Mouse (Mus musculus) kidney, postnatal 0 days (tissue): ENCODE results near the gene Ppm1j. TPM values are rescaled to one million over a fixed set of nuclear protein-coding genes. Genes with fewer than 3 reads are reported as not detected.

Source experiments
- ATAC-seq: fragments of 200-750 bp; cut with Nextera tagmentation; replicated peaks from 2 replicates; pipeline ENCODE4 v1.8.0; 2017; ENCODE audit warnings: low read depth, moderate number of reproducible peaks, moderate TSS enrichment, moderate library complexity; ENCODE audit not compliant: low FRiP score
- DNase-seq: peaks from one replicate; pipeline ENCODE4 v3.0.0-alpha.2; 2016; ENCODE audit warnings: low spot score
- H3K27ac ChIP-seq: fragments of 300-500 bp; sonication (generic); 2 replicates; pipeline ENCODE4 v1.5.1; 2014; ENCODE audit warnings: mild to moderate bottlenecking
- H3K27me3 ChIP-seq: fragments of 300-500 bp; sonication (generic); 2 replicates; pipeline ENCODE4 v1.6.1; 2014; ENCODE audit warnings: low read length, mixed read lengths; ENCODE audit not compliant: insufficient read depth
- H3K36me3 ChIP-seq: fragments of 300-500 bp; sonication (generic); 2 replicates; pipeline ENCODE4 v1.6.1; 2014; ENCODE audit warnings: low read length, mixed read lengths; ENCODE audit not compliant: insufficient read depth
- H3K4me1 ChIP-seq: fragments of 300-500 bp; sonication (generic); replicated peaks from 2 replicates; pipeline ENCODE4 v1.6.1; 2014; ENCODE audit warnings: antibody characterized with exemption, low read length, mixed read lengths; ENCODE audit not compliant: insufficient read depth
- H3K4me2 ChIP-seq: fragments of 300-500 bp; sonication (generic); 2 replicates; pipeline ENCODE4 v1.6.1; 2014; ENCODE audit warnings: mild to moderate bottlenecking, low read length, moderate library complexity, mixed read lengths
- H3K4me3 ChIP-seq: fragments of 300-500 bp; sonication (generic); replicated peaks from 2 replicates; pipeline ENCODE4 v1.5.1; 2014; ENCODE audit warnings: low read depth, low read length
- H3K9ac ChIP-seq: fragments of 300-500 bp; sonication (generic); 2 replicates; pipeline ENCODE4 v1.6.1; 2014; ENCODE audit warnings: low read depth, low read length
- H3K9me3 ChIP-seq: fragments of 300-500 bp; sonication (generic); replicated peaks from 2 replicates; pipeline ENCODE4 v1.6.1; 2016; ENCODE audit warnings: low read length, inconsistent platforms, mixed read lengths
- CTCF ChIP-seq: IDR thresholded peaks from 2 replicates; pipeline ENCODE4 v1.5.1; 2016; ENCODE audit warnings: antibody characterized with exemption, low read depth, mild to moderate bottlenecking, moderate library complexity
- WGBS: fragments of 180-500 bp; shearing (Covaris S2); extraction: QIAGEN DNeasy Blood & Tissue Kit; methylation state at CpG from one replicate; pipeline ENCODE4 v1.1.7; 2014; 5-methylcytosine and 5-hydroxymethylcytosine counted together
- polyA plus RNA-seq: library from polyadenylated mRNA; unstranded; fragments of >200 nt; fragmentation: Nextera tagmentation; extraction: Ambion mirVana; gene quantifications from 2 replicates; pipeline ENCODE4 v1.2.1, GENCODE M21; 2015

The Ppm1j gene
- polyA plus RNA-seq, 1 experiment from 2014 or later = 4.8 TPM

DNA sequence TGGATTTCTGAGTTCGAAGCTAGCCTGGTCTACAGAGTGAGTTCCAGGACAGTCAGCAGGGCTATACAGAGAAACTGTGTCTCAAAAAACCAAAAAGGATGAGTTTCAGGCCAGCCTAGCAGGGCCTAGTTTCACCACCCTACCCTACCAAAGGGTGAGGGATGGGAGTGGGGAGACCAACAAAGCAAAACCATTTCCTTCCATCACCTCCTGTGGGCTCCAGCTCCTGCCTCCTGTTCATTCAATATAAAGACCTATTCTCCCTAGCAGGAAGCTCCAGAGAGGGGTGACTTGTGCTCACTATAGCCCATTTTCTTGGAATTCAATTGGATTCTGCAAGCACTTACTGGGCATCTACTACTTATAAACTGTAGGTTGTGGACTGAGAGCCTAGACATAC lies 33.9 kb downstream of the Ppm1j start:
- Histone ChIP-seq H3K9ac (no peak overlapping the region), H3K4me2 (no peak overlapping the region), H3K27me3 (no peaks in the 10 kb centered on the region), H3K9me3 (no peaks in the 10 kb centered on the region), H3K4me1 (peaks cover 17% of the 10 kb centered on the region), H3K27ac (no peak overlapping the region), H3K4me3 (no peak overlapping the region), H3K36me3 (no peaks in the 10 kb centered on the region)
- TF ChIP-seq CTCF = no peak
- no peak for ATAC-seq
- DNase-seq = no peak
- WGBS = 100% methylated on average over 1 of the region's 1 CpGs

- ATAC-seq (no peak), DNase-seq (no peak)
- Histone ChIP-seq H3K4me3 (no peak overlapping the region), H3K4me2 (no peak overlapping the region), H3K36me3 (no peaks in the 10 kb centered on the region), H3K27me3 (no peaks in the 10 kb centered on the region), H3K4me1 (peaks cover 17% of the 10 kb centered on the region), H3K27ac (no peak overlapping the region), H3K9ac (no peak overlapping the region), H3K9me3 (no peaks in the 10 kb centered on the region)
- no peak for TF ChIP-seq CTCF
- 94% methylated on average over 2 of the region's 2 CpGs for WGBS
Observed at GRCm38 (mm10) chr3:104815346-104815745, 34.5 kb downstream of the Ppm1j start.

DNA sequence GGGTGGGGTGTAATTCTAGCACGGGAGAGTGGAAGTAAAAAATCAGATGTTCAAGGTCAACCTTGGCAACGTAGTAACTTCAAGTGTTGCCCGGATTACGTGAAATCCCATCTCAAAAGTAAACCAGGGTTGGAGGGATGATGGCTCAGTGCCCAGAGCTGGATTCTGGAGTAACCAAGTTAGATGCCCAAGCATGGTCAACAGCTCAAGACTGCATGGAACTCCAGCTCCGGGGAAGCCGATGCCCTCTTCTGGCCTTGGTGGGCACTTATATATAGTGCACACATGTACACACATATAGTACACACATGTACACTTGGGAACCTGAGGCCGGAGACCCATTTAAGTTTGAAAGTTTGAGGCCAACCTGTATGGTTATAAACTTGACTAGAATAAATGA lies 35.3 kb downstream of the Ppm1j start:
- Histone ChIP-seq H3K9ac (no peak overlapping the region), H3K27me3 (no peaks in the 10 kb centered on the region), H3K27ac (no peak overlapping the region), H3K9me3 (no peaks in the 10 kb centered on the region), H3K4me3 (no peak overlapping the region), H3K36me3 (no peaks in the 10 kb centered on the region), H3K4me1 (peaks cover 17% of the 10 kb centered on the region), H3K4me2 (peak overlapping the region; percentile 81; the same call in 1 of the 2 replicates)
- no peak for DNase-seq
- ATAC-seq = no peak
- WGBS = 96% methylated on average over 7 of the region's 7 CpGs
- TF ChIP-seq CTCF = no peak

DNA sequence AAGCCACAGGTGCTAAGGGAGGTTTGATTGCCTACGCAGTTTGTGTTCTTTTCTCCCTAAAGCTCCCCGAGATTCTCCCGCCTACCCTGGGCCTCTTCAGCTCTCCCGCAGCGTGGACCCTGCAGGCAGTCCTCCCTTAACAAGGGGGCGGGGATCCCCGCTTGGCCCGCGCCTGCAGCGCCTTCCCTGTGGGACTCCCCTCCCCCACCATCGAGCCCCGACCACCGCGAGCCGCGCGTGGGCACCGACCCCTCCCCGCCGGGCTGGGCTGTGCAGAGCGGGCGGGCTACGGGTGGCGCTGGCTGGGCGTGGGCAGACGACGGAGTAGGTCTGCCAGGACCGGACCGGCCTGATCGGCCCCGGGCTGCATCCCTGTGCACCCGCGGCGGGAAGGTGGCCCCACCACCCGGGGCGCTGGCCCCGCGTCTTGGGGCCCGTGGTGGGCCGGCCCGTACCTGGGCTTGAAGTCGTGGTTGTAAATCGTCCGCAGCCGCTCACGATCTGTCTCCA lies 36.7 kb downstream of the Ppm1j start:
- no peaks in the 10 kb centered on the region for H3K9me3 ChIP-seq
- peak overlapping the region; percentile 95 for H3K4me3 ChIP-seq
- under 1% methylated on average over 46 of the region's 46 CpGs for WGBS
- H3K9ac ChIP-seq = peak overlapping the region; percentile 98
- H3K36me3 ChIP-seq = no peaks in the 10 kb centered on the region
- ATAC-seq (peak; percentile 64), DNase-seq (peak; percentile 71)
- TF ChIP-seq CTCF = no peak
- H3K4me1 ChIP-seq = peaks cover 17% of the 10 kb centered on the region
- no peaks in the 10 kb centered on the region for H3K27me3 ChIP-seq
- peak overlapping the region; percentile 81 for H3K4me2 ChIP-seq
- H3K27ac ChIP-seq = peak overlapping the region; percentile 99

GRCm38 (mm10) chr3:104817991-104818748 lies 37.3 kb downstream of the Ppm1j start, which contains the start of gene Mov10:
TSS of gene Mov10 (minus strand) at chr3:104818563.
- Histone ChIP-seq H3K4me1 (peaks cover 17% of the 10 kb centered on the region), H3K36me3 (no peaks in the 10 kb centered on the region), H3K4me3 (peak within 1 kb of the TSS; percentile 95), H3K27me3 (no peaks in the 10 kb centered on the region), H3K9ac (peak within 1 kb of the TSS; percentile 98), H3K27ac (peak within 1 kb of the TSS; percentile 99), H3K4me2 (peak within 1 kb of the TSS; percentile 81), H3K9me3 (no peaks in the 10 kb centered on the region)
- whole genome bisulfite sequencing = under 1% methylated on average over 36 of the region's 40 CpGs
- DNase-seq (peak; percentile 95), ATAC-seq (peak; percentile 95)
- no peak for TF ChIP-seq CTCF

- 0% methylated on average over 3 of the region's 3 CpGs for WGBS
- Histone ChIP-seq H3K36me3 (no peaks in the 10 kb centered on the region), H3K4me1 (peaks cover 17% of the 10 kb centered on the region), H3K4me3 (peak overlapping the region; percentile 95), H3K27me3 (no peaks in the 10 kb centered on the region), H3K4me2 (peak overlapping the region; percentile 81), H3K9me3 (no peaks in the 10 kb centered on the region), H3K9ac (no peak overlapping the region; the same call in 1 of the 2 replicates), H3K27ac (peak overlapping the region; percentile 99)
- ATAC-seq (no peak; the same call in 1 of the 2 replicates), DNase-seq (no peak)
- no peak for TF ChIP-seq CTCF
Observed at GRCm38 (mm10) chr3:104818749-104819134, 37.9 kb downstream of the Ppm1j start.
